Mouse (Mus musculus) layer of hippocampus, adult 9-10 months (tissue): ENCODE data around the gene Ifng.

Experiments
- DNase-seq: peaks from one replicate; pipeline ENCODE4 v3.0.0; 2022; ENCODE audit warnings: low spot score

Gene Ifng

DNA sequence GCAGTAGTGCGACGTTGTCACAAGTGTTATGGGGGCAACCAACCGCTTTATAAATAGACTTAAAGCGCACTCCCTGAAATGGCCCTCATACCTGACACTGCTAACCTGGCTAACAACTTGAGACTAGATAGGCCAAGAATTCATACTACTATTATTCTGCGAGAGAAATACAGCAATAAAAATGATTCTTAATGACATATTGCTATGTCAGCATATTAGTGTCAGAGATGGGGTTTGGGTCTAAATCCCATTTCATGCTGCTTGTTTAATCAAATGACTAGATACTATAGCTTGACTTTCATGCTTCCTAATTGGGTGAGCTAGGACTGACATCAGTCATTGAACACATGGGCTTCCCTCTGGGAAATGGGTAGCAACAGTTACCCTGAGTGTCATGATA lies 39.3 kb downstream of the Ifng start:
- DNase-seq, result no peak

- no peak for DNase-seq
These were observed 39.9 kb downstream of the Ifng start for GRCm38 (mm10) chr10:118480793-118481192.

- DNase-seq, result no peak
These were observed 53.3 kb downstream of the Ifng start for GRCm38 (mm10) chr10:118494109-118494508.

GRCm38 (mm10) chr10:118495362-118495761 lies 54.5 kb downstream of the Ifng start:
- DNase-seq, result no peak
